Mouse (Mus musculus) limb, embryonic 14.5 days (tissue): ENCODE data around the gene Gpr3. TPM values are rescaled to one million over a fixed set of nuclear protein-coding genes. Genes with fewer than 3 reads are reported as not detected.
A peak's percentile ranks its signal among the peaks of the same experiment; 100 is the strongest.

Source experiments
- ATAC-seq: fragments of 200-750 bp; cut with Nextera tagmentation; 2 replicates; pipeline ENCODE4 v1.8.0; 2017; ENCODE audit warnings: low read depth, moderate number of reproducible peaks, moderate TSS enrichment; ENCODE audit not compliant: low FRiP score
- DNase-seq: peaks from one replicate; pipeline ENCODE4 v3.0.0-alpha.2; 2015; ENCODE audit warnings: low spot score
- H3K27ac ChIP-seq: fragments of 300-500 bp; sonication (generic); replicated peaks from 2 replicates; pipeline ENCODE4 v1.5.1; 2014; ENCODE audit warnings: low read depth, mild to moderate bottlenecking, low read length, moderate library complexity, mixed read lengths
- H3K27me3 ChIP-seq: fragments of 300-500 bp; sonication (generic); 2 replicates; pipeline ENCODE4 v1.6.1; 2014; ENCODE audit warnings: low read length, mixed read lengths; ENCODE audit not compliant: control insufficient read depth, insufficient read depth
- H3K36me3 ChIP-seq: fragments of 300-500 bp; sonication (generic); 2 replicates; pipeline ENCODE4 v1.6.1; 2014; ENCODE audit warnings: mild to moderate bottlenecking, low read length, moderate library complexity, mixed read lengths; ENCODE audit not compliant: control insufficient read depth, insufficient read depth
- H3K4me1 ChIP-seq: fragments of 300-500 bp; sonication (generic); 2 replicates; pipeline ENCODE4 v1.6.1; 2014; ENCODE audit warnings: antibody characterized with exemption, low read length, mixed read lengths; ENCODE audit not compliant: control insufficient read depth, insufficient read depth
- H3K4me2 ChIP-seq: fragments of 300-500 bp; sonication (generic); replicated peaks from 2 replicates; pipeline ENCODE4 v1.6.1; 2014; ENCODE audit warnings: low read depth, mild to moderate bottlenecking, low read length, moderate library complexity; ENCODE audit not compliant: severe bottlenecking
- H3K4me3 ChIP-seq: fragments of 300-500 bp; sonication (generic); replicated peaks from 2 replicates; pipeline ENCODE4 v1.5.1; 2014; ENCODE audit warnings: low read length
- H3K9ac ChIP-seq: fragments of 300-500 bp; sonication (generic); 2 replicates; pipeline ENCODE4 v1.6.1; 2014; ENCODE audit warnings: mild to moderate bottlenecking, low read depth, low read length, moderate library complexity; ENCODE audit not compliant: severe bottlenecking
- H3K9me3 ChIP-seq: fragments of 300-500 bp; sonication (generic); 2 replicates; pipeline ENCODE4 v1.6.1; 2016; ENCODE audit warnings: low read length; ENCODE audit not compliant: control insufficient read depth
- POLR2A ChIP-seq: fragments of 200-500 bp; IDR thresholded peaks from 2 replicates; pipeline ENCODE4 v1.8.0; 2012; ENCODE audit warnings: inconsistent platforms, mild to moderate bottlenecking, moderate library complexity, borderline replicate concordance; ENCODE audit not compliant: insufficient read depth, insufficient read length; ENCODE audit errors: extremely low read depth
- WGBS: fragments of 180-500 bp; shearing (Covaris S2); extraction: QIAGEN DNeasy Blood & Tissue Kit; methylation state at CpG from one replicate; pipeline ENCODE4 v1.1.7; 2014; 5-methylcytosine and 5-hydroxymethylcytosine counted together
- polyA plus RNA-seq, 2 experiments: library from polyadenylated mRNA; depleted of rRNA in 1 of 2; stranded (reverse) in 1 of 2; unstranded in 1 of 2; fragments of >200 nt; fragmentation: Nextera tagmentation in 1 of 2; extraction: Ambion mirVana in 1 of 2; gene quantifications; 2 replicates each; pipeline versions ENCODE4 v1.2.1 to v1.2.3; 2012 to 2014

Gpr3 gene
- polyA plus RNA-seq, 2 experiments = 0.22 to 0.84 TPM

DNA sequence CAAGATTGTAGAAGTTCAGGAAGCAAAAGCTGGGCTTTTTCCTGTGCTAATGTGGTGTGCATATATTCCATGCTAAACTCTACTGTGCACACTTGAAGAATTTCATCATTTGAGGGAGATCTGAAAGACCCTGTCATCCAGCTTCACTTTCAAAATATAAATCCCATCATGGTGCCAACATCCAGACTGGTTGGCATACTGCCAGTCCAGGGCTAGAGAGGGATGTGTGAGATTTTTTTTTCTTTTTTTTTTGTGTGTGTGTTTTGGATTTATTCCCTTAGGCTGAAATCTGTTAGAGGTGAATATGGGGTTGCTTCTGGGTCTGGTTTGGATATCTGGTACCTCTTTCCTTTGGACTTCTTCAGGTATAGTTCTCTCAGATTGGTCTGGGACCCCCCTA is 41.7 kb downstream of the Gpr3 start:
- H3K9ac ChIP-seq = no peak overlapping the region
- 0 out of 2 replicates have a peak overlapping the region, but pooled peaks have one; percentile 13 for H3K27ac ChIP-seq
- no peak for ATAC-seq
- H3K4me2 ChIP-seq = no peak overlapping the region
- no peaks in the 10 kb centered on the region for H3K36me3 ChIP-seq
- peaks cover 23% of the 10 kb centered on the region for H3K4me1 ChIP-seq
- no peak overlapping the region for H3K4me3 ChIP-seq
- no peaks in the 10 kb centered on the region for H3K27me3 ChIP-seq
- DNase-seq = no peak
- TF ChIP-seq POLR2A = no peak
- H3K9me3 ChIP-seq = no peaks in the 10 kb centered on the region

DNA sequence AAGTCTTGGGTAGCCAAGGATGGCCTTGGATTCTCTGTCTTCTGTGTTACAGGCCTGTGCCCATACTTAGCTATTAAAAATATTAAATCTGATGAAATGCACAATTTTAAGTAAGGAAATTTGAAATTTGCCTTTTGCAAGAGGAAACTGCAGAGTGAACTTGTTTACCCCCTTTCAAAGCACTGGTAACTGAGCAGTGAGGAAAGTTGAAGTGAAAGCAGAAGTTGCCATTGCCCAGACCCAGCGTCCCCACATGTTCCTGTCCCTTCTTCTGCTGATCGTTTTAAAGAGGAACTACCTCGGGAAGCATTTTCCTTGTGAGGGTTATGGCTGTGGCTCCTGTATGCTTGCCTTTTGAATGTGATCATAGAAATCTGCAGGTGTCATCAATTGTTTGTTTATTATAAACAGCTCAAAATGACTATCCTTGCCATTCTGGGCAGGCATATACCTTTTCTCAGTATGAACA is 42.2 kb downstream of the Gpr3 start:
- H3K27me3 ChIP-seq = no peaks in the 10 kb centered on the region
- no peak for ATAC-seq
- H3K36me3 ChIP-seq = no peaks in the 10 kb centered on the region
- no peak for DNase-seq
- TF ChIP-seq POLR2A = no peak
- whole genome bisulfite sequencing = 73% methylated on average over 3 of the region's 3 CpGs
- no peak overlapping the region for H3K4me3 ChIP-seq
- H3K4me2 ChIP-seq = no peak overlapping the region
- no peaks in the 10 kb centered on the region for H3K9me3 ChIP-seq
- peaks cover 21% of the 10 kb centered on the region for H3K4me1 ChIP-seq
- no peak overlapping the region for H3K9ac ChIP-seq
- H3K27ac ChIP-seq = peak overlapping the region; percentile 13; the same call in 1 of the 2 replicates

DNA sequence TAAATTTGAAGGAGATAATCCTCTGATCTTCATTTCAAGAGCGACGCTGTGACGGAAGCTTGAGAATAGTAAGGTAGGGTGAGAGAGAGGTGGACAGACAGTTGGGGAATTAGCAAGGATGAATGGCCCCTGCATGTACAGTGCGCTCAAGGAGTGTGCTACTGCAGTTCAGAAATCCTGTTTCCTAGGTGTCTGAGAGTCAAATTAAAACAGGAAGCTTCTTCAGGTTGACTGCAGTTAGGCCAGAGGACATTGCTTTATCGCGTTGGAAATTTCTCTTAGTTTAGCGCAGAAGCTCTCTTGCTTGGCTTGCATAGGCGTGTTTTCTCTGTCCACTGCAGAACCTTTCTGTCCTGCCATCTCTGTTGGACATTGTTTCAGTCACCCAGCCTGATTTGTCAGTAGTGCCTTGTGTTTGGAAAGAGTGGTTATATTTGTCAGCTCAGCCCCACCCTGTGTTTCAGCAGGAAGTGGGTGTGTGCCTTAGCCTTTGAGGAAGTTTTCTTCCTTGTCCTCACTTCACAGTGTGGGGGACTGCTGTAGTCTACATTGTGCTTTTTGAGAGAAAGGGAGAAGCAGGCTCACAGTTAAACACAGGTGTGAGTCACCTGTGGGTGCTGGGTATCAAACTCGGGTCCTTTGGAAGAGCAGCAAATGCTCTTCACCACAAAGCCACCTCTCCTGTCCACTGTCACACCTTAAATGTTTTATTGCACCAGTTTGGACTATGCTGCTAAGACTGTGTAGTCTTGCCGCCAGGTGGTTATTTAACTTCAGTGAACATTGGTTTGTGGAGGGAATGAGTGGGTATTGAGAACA is 42.9 kb downstream of the Gpr3 start:
- DNase-seq = no peak
- WGBS = 84% methylated on average over 10 of the region's 10 CpGs
- H3K4me2 ChIP-seq = no peak overlapping the region
- 0 out of 2 replicates have a peak, but pooled peaks cover under 1% of the 10 kb centered on the region for H3K36me3 ChIP-seq
- H3K9me3 ChIP-seq = no peaks in the 10 kb centered on the region
- no peak overlapping the region for H3K4me3 ChIP-seq
- peak overlapping the region; percentile 1; the same call in 1 of the 2 replicates for H3K27ac ChIP-seq
- no peak for TF ChIP-seq POLR2A
- ATAC-seq = no peak
- H3K27me3 ChIP-seq = no peaks in the 10 kb centered on the region
- H3K9ac ChIP-seq = no peak overlapping the region
- H3K4me1 ChIP-seq = peaks cover 21% of the 10 kb centered on the region

DNA sequence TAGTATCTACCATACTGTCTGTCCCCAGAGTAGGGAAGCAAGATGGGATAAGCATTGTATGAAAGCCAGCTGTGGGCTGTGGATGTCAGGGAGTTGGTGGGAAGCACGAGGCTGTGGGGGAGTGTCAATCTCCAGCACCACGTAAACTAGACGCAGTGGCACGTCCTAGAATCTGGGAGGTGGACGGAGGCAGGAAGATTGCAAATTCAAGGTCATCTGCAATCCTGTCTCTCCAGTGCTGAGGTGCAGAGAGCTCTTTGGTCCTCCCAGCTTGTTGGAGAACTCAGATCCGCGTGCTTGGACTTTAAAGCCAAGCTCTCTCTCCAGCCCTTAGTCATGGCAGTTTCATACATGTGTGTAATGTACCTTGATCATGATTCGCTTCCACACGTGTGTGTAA is 45.6 kb downstream of the Gpr3 start:
- no peaks in the 10 kb centered on the region for H3K27me3 ChIP-seq
- H3K4me2 ChIP-seq = no peak overlapping the region
- H3K27ac ChIP-seq = no peak overlapping the region
- H3K4me3 ChIP-seq = no peak overlapping the region
- DNase-seq (no peak), ATAC-seq (no peak)
- peaks cover 16% of the 10 kb centered on the region for H3K4me1 ChIP-seq
- H3K9me3 ChIP-seq = no peaks in the 10 kb centered on the region
- no peak overlapping the region for H3K9ac ChIP-seq
- 0 out of 2 replicates have a peak, but pooled peaks cover 5% of the 10 kb centered on the region for H3K36me3 ChIP-seq
- no peak for TF ChIP-seq POLR2A
- WGBS = 78% methylated on average over 9 of the region's 9 CpGs

DNA sequence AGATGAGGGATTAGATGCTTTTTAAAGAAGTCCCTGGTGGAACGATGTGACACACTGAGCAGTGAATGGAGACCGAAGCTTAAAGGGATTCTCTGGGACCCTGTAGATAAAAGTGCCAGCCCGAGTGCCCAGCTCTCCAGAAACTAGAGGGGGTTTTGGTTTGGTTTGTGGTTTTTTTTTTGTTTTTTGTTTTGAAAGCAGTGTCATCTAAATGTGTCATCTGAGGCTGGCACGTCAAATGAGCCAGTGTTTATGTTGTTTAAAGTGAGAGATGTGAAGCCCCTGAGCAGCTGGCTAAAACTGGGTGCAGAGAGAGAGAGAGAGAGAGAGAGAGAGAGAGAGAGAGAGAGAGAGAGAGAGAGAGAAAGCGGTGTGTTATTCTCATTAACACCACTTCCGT is 50.1 kb downstream of the Gpr3 start:
- Histone ChIP-seq H3K4me1 (no peaks in the 10 kb centered on the region), H3K4me2 (no peak overlapping the region), H3K27me3 (no peaks in the 10 kb centered on the region), H3K4me3 (no peak overlapping the region), H3K36me3 (peaks cover 14% of the 10 kb centered on the region), H3K27ac (no peak overlapping the region), H3K9ac (no peak overlapping the region), H3K9me3 (no peaks in the 10 kb centered on the region)
- no peak for ATAC-seq
- no peak for TF ChIP-seq POLR2A
- DNase-seq = no peak
- 73% methylated on average over 6 of the region's 6 CpGs for whole genome bisulfite sequencing
